Mouse (Mus musculus) gastrocnemius, postnatal 25 days (tissue): ENCODE data around the gene Map3k20. TPM values are rescaled to one million over a fixed set of nuclear protein-coding genes. Genes with fewer than 3 reads are reported as not detected.

Source experiments
- DNase-seq: peaks from one replicate; pipeline ENCODE4 v3.0.0; 2022
- long read RNA-seq, 2 experiments: library from polyadenylated mRNA; stranded (forward); transcript quantifications; one replicate each; pipeline ENCODE4 v2.0.0; 2021
- total RNA-seq, 2 experiments: library from RNA; stranded (reverse); gene quantifications; 1 replicate in 1 of 2; 2 replicates in 1 of 2; pipeline ENCODE4 v1.2.3; 2021

Map3k20 gene
- total RNA-seq: 100 to 1,000 TPM; 311 to 336 TPM
- long read RNA-seq, experiment 1, full-length matches to known transcripts: 12 of 51 reads
- long read RNA-seq, experiment 1, partial matches to known transcripts: 1 of 51 reads
- long read RNA-seq, experiment 1, other reads (novel, unspliced or antisense): 38 of 51 reads
- long read RNA-seq, experiment 2, full-length matches to known transcripts: 16 of 89 reads
- long read RNA-seq, experiment 2, partial matches to known transcripts: 50 of 89 reads
- long read RNA-seq, experiment 2, other reads (novel, unspliced or antisense): 23 of 89 reads

DNA sequence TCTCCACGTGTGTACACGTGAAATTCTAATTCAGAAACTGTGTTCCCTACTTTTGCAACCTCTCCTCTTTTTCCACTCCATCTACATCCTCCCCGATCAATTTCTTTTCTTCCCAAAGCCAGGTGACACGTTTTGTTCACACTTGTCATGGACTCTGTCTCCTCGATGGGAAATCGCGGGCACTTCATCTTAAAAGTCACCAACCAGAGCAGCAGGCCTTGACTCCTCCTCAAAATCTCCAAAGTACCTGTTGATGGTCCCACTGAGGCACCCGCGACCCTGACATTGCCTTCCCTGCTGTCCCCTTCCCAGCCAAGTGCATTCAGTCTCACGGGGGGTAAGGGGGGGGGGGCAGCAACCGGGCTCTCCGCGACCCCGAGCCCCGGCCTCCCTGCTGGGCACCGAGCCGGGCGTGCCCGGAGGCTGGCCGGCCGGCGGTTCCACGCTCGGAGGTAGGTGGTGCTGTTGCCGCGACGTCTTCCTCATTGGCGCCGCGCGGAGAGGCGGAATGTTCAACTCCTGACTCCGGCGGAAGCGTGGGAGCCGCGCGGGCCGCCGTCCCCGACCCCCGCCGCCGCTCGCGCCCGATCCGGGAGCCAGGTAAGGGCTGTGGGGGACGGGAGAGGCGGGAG is at the start of gene Map3k20:
Gene Map3k20, plus strand, starts transcription at position 382 of the 632 bp plus-strand sequence.
- peak; percentile 72 for DNase-seq

DNA sequence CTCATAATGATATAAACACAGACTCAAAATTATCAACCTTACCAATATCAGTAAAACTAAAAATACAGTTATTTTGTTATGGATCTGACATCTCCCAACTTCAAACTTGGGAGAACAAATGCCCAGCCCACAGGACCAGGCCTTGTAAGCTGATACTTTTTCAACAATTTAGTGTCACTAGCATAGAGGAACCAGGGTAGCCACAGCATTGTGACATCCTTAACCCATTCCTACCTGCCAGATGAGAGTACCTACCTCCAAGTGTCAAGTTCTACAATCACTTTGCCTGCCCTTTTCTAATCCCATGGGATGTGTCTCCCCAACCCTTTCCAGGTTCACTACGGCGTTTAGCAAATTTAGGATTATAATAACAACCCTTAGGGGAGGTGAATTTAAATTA is 47.0 kb upstream of the Map3k20 start:
- no peak for DNase-seq

DNA sequence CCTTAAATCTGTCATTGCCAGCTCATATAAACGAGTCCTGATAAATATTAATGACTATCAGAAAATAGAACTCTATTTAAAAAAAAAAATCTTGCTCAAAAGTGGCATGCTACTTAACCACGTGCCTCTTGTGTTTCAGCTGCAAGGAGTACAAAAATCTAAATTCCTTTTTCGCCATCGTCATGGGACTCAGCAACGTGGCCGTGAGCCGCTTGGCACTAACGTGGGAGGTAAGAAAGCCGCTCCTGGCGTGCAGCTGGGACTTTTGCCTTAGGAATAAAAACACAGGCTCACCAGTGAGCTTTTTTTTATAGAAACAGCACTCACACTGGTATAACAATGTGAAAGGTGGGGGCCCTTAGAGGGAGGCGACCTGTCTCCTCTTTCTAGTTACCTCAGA is 46.5 kb upstream of the Map3k20 start:
- no peak for DNase-seq

DNA sequence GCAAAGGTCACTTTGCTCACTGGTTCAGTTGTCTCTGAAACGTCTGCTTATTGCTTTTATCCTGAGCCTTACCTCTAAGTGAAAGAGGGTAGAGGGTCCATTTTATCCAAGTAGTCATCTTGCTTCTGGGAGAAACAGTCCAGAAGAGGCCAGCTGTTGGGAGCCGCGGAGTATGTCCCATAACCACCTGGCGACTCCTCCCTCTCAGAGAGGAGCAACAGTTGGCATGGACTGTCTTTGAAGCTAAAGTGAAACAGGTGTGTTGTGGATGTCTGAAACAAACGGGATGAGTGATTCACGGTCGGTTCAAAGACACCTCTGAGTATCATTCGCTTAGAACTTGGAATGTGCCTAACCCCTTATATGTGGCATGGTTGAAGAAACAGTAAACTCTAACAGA is 46.0 kb upstream of the Map3k20 start:
- no peak for DNase-seq

DNA sequence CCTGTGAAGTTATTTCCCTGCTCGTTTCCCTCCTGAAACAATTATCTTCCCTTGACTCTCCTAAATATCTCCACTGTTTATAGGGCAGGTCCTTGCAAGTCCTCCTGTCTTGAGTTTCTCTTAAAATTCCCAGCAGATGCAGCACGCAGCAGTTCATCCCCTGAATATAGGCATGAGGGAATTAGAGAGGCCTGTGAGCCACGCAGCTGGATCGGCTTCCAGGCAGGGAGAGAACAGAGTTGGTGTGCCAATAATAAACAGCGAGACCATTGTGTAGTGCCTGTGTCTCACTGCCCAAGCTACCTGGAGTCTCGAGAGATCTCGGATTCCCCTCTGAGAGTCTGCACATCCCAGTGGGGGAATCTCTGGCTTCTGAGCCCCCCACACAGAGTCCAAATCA is 45.4 kb upstream of the Map3k20 start:
- DNase-seq: no peak

DNA sequence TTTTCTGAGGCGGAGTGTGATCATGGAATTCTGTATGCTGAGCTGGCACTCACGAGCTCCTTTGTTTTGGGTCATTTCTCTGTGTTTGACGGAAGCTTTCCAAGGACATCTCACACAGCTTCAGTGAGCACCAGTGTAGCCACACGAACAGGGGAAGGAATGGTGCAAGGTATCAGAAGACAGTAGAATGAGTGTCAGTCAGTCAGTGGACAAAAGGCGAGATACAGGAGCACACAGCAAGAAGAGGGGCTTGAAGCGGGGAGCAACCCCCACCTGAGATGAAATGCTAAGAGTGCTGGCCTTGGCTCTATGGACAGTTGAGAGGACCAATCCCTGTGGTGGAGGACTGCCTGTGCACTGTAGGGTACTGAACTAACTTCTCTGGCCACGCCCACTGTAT is 44.7 kb upstream of the Map3k20 start:
- DNase-seq: no peak

DNA sequence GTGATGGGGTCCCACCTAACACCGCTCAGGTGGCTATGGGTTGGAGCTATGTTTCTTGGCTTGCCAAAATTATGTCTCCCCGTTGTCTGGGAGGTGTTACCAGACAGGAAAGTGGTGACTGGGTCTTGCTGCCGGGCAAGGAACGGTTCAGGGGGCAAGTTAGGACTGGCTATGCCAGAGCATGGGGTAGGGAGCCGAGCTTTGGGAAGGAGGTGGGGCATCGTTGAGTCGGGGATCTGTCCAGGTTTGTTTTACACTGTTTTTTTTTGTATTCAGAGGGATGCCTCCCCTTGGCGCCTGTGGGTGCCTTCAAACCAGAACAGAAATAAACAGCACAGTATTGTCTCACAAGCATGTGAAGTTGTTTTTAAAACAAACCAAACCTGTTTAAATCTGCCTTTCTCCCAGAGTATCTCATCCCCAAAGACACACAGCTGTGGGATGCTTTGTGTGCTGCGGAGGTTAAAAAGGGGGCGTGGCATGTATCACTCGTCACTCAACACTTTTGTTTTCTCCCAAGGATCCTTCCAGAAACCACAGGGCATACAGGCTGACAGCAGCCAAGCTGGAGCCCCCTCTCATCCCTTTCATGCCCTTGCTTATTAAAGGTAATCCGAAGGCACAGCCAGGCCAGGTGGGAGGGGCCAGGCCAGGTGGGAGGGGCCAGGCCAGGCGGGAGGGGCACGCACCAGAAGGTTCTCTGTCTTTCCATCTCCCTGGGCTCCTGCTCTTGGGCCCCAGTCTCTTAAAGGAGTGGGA is 43.5 kb upstream of the Map3k20 start:
- no peak for DNase-seq

DNA sequence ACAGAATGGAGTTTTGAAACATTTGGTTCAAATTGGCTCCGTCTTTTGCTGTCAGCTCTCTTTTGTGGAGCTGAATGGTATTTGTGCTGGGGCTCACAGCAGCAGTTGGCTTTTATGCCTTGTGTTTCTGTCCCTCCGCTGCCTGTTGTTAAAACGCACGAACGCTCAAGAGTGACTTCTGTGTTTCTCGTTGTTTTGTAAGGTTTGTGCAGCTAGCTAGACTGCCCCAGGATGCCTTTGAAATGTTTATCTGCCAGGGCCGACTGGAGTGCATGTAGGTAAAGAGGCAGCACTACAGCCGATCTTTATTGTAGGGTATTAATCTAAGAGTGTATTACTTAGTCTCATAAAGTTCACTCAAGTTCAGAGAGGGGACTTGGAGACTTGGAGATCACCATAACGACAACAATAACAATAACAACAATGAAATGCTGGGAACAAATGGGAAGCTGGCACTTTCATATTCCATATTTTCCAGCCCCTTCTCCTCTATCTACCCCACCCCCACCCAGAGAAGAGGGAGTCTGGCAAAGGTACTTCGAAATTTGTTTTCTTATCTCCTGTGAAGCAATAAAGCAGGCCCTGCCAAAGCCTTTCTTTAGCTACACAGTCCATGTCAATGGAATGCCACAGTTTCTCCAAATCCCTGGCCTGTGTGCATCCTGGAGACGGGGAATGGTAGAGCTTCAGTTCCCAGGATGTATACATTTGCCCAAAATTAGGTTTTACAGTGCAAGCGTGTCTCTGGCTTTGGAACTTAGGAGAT is 42.3 kb upstream of the Map3k20 start:
- DNase-seq: no peak

DNA sequence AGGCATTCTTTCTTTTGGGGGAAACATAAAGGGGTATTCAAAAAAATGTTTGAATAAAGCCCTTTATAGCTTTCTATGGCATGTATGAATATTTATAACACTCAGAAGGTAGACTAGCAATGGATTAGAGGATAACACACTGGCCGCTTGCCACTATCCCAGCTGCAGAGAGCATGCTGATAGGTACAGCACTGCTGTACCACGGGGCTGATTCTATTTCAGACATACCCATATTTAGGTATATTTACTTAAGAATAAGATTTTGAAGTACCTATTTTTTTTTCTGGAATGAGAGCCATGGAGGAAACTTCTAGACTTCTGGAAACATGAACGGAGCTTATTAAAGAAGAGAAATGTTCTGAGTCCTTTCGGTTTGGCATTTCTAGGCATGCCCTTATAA is 39.8 kb upstream of the Map3k20 start:
- no peak for DNase-seq

DNA sequence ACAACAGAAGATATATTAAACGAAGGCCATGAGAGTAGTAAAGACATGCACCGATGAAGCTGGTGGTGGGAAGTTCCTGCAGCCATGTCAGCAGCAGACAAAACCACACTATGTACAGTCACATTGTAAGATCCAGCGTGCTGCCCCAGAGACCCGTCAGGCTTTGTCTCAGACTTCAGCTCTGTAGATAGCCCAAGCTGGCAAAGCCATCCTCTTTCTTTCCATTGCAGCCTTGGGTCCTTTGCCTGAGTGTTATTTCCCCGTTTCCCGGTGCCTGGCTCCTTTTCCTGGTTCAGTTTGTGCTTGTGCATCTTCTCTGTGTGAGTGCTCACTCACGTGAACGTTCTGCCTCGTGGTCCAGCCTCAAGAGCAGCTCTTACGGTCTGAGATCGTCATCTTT is 39.1 kb upstream of the Map3k20 start:
- no peak for DNase-seq

DNA sequence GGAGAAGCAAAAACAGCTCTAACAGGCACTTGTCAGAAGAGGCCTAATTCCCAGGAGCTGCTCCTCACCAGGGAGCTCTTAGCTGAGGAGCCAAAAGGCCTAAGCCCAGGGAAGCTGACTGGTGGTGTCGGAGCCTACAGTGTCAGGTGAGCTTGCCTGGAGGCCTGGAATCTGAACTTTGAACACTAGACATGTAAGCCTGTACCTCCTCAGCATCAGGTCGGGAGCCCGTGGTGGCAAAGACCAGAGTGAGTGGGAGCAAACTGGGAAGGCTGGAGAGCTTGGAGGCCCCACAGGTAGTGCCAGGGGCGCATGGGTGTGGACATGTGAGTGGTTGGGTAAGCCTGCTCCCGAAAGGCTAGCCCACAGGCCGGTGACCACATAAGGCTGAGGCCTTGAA is 37.6 kb upstream of the Map3k20 start:
- no peak for DNase-seq

DNA sequence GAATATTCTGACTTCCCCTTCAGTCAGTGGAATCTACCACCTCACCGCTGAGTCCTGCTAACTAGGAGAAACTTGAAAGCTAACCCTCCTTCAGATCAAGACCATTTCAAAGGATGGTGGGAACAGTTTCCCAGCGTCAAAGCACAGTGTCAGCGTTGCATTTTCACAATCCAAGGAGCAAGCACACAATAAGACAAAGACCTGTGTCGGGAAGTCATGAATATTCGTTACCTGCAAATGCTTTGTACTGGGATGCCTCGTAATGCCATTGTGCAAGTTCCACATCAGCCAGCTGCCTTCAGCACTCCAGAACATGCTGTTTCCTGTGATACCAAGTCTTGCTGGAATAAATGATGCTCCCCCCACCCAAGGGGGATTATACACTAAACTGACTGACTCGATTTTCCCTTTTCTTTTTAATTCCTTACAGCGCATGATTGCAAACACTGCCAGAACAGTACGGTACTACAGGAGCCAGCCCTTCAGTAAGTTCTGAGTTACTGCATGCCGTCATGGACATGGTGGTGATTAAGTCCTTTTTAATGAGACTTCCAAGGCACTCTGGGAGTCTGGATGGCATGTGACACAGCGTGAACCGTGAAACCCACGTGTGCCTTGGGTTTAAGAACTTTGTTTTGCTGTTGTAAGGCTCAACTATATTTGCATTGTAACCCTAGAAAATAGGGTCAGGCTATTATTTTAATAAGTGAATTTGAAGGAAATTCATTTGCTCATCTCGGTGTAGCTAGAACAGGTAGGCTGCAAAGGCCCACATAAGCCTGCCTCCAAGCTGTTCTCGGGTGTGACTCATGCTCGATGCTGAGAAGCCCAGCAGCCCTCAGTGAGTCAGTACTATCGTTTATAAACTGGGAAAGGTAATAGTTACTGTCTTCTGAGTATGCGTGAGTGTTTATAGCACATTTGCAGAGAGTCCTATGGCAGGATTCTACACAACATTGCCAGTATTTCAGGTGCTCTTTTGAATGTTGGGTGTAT is 32.6 kb upstream of the Map3k20 start:
- DNase-seq: no peak

DNA sequence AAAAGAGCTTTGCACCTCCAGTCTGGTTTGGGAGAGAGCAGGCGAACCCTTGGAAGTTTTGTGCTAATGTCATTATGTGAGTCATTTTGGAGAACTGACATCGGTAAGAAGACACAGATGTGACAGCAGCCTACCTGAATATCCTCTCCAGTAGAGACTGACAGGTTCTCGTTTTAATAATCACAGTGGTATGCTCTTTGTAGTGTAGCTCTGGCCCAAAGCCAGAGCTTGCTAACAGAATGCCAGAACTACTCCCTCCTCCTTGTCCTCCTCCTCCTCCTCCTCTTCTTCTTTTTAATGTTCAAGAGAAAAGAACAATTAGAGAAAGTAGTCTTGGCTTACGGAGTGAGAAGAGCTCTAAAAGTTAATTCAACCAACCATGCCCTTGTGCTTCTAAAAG is 31.6 kb upstream of the Map3k20 start:
- DNase-seq: no peak

DNA sequence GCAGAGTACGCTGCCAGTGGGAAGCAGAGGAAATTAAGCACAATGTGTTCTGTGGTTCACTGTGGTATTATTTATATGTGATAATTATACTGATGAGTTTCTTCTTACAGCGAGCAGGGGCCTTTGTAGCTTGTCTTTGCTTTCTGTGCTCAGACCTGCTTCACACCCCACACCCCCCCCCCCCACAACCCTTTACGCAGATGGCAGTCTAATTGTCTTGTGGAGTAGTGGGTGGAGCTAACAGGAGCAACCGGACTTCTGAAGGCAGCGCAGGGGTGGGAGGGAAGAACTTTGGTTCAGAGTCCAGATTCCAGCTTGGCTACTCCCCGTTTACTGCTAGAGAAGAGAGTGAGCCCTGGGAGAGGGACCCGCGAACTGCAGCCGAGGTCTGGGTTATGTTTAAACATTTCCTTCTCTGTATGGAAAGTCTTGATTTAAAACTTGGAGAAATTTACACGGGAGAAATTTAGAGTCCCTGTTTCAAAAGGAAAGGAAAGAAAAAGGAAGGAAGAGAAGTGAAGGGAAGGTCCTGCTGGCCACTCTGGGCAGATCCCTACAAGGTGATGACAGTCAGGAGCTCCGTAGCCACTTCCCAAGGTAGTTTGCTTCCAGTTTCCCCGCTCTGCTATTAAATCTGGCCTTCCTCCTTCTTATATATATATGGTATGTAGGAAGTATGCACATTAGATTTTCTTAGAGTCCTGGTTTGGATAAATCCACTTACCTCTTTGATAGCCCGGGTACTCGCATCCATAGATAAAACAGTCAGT is 30.4 kb upstream of the Map3k20 start:
- no peak for DNase-seq

DNA sequence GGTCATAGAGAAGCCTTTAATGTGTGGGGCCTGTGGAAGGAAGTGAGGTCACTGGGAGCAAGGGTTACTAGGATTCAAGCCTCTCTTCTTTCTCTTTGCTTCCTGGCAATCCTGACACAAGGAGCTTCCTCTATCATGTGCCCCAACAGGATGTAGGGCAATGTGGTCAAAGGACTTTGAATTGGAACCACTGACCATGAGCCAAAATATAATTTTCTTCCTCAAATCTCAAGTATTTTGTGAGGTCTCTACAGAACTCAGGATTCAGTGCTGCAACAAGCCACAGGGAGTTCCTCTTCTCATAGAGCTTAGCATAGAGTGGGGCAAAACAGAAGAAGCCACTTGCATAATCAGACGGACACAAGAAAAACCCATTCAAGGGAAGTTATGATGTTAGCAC is 24.7 kb upstream of the Map3k20 start:
- DNase-seq: no peak

DNA sequence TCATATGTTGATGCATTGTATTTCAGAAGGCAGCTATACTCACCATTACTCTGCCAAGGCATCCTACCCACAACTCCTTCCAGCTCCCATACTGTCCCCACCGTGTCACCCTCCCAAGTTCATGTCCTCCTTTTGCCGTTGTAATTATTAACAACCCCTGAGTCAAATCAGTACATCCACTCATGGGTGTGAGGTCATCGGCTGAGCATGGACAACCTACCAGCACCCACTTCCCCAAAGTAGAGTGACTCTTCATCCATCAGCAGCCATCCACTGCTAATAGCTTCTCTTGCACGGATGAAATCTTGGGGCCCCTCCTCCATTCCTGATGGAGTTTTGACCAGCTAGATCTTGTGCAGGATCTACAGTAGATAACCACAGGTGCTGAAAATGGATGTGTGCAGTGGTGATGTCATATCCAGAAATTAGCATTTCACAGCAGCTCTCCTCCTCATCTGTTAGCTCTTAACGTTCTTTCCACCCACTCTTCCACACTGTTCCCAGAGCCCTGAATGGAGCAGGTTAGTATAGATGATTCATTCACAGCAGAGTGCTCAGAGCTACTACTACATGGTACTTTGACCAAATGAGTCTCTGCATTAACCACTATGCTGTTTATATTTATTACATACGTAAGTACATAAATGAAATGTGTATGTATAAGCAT is 22.5 kb upstream of the Map3k20 start:
- DNase-seq: no peak

DNA sequence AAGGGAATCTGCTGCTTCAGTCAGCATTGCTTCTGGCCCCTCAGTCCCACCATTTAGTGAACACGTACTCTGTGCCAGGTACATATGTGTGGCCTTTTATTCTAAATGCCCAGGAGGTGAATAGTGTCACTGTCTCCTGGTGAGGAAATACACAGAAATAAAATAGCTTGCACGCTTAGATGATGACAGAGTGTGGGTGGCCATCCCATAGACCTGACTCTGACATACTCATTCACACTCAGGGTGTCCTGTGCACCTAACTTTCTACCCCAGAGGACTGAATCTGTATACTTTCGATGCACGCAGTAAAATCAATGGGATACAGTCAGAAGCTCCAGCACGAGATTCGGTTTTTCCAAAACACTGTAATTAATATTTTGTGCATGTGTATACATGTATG is 18.0 kb upstream of the Map3k20 start:
- no peak for DNase-seq

DNA sequence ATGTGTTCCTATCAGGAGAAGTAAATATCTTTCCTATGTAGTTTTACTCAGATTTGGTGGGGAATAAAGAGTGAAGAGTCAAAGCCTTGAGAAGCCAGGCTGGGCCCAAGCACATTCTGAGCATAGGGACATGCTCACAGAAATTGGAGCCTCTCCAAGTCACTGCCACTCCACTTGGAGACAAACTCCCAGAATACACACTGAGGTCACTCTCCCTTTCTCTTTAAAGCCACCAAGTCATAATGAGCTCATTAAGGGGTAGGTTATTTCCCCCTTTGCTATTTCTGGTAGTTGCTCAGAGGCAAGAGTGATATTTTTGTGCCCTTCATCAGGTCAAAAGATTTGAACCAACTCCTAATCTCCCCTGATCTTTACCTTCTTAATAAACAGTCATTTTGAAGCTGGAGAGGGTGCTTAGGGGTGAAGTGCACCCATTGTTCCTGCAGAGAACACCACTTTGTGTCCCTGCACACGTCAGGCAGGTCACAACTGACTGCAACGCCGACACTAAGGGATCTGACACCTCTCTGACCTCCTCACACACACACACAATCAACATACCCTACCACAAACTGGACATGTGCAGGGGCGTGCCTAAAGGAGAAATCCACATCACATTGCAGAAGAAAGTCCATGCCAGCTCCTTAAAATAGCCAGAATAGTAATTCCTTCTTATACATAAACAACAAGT is 15.6 kb upstream of the Map3k20 start:
- DNase-seq: no peak

DNA sequence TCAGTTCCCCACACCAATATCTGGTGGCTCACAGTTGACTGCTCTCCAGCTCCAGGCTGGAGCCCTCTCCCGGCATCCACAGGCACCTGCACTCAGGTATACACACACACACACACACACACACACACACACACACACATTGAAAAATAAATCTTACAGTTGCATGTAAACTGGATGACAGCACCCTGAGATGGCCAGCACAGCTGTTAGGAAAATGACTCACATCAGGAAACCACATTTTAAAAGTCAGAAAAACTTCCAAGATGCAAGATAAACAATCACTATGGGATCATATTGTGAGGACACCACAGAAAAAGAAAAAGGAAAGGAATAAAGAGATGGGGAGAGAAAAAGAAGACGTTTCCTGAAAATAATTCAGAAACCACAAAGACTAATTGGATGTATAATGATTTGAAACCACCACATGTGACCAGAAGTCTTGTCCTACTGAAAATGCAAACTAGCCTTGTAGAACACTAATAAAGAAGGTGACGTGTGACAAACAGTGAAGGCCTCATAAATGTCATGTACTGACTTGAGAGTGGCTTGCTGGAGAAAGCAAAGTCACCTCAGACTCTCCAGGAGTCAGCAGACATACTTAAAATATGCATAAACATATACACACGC is 7.1 kb upstream of the Map3k20 start:
- no peak for DNase-seq
